Mouse (Mus musculus): Measurements from ENCODE around the gene Neu4. TPM values are rescaled to one million over a fixed set of nuclear protein-coding genes. Genes with fewer than 3 reads are reported as not detected.
"Not testable (repeated sequence)": the region's sequence is repeated elsewhere in the genome, so short reads cannot be mapped to it uniquely, and the experiment has no call there.

Gene Neu4
- polyA plus RNA-seq, 1 experiment from 2014 or later, result not detected

DNA sequence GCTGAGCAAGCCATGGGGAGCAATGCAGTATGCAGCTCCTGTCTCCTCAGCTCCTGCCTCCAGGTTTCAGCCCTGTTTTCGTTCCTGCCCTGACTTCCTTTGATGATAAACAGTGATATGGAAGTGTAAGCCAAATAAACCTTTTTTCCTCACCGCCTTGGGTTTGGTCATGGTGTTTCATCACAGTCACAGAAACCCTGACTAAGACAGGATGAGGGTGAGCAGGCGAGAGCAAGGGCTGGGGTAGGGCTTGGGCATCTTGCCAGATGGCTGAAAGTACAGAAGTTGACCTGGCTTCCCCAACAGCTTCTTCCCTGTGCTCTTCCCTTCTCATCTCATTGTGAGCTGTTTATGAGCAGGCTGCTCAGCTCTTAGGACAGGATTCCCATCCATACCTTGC is 35.7 kb downstream of the Neu4 start:
- Histone ChIP-seq H3K9me3 (replicated peaks; ENCODE audit: control insufficient read depth, low read length) (no peaks in the 10 kb centered on the region), H3K27ac (ENCODE audit: low read depth, low read length) (no peak overlapping the region), H3K4me1 (ENCODE audit: control insufficient read depth, insufficient read depth, low read length) (0 out of 2 replicates have a peak, but pooled peaks cover 7% of the 10 kb centered on the region), H3K4me2 (no peak overlapping the region), H3K4me3 (ENCODE audit: low read depth, low read length) (no peak overlapping the region), H3K9ac (ENCODE audit: low read depth, low read length) (no peak overlapping the region), H3K27me3 (ENCODE audit: control insufficient read depth, insufficient read depth, low read length) (no peaks in the 10 kb centered on the region), H3K36me3 (ENCODE audit: control insufficient read depth, insufficient read depth, low read length) (no peaks in the 10 kb centered on the region)
- WGBS (ENCODE audit: insufficient replicate concordance), result 51% methylated on average over 3 of the region's 3 CpGs
- ATAC-seq (replicated peaks; ENCODE audit: insufficient number of reproducible peaks, low FRiP score, low TSS enrichment), result no peak

DNA sequence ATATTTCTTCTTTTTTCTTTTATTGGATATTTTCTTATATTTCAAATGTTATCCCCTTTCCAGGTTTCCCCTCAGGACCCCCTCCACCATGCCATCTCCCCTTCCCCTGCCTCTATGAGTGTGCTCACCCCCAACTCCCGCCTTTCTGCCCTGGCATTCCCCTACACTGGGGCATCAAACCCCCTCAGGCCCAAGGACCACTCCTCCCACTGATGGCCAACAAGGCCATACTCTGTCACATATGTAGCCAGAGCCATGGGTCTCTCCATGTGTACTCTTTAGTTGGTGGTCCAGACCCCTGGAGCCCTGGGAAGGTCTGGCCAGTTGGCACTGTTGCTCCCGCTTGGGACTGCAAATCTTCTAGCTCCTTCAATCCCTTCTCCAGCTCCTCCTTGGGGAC is 37.1 kb downstream of the Neu4 start:
- Histone ChIP-seq H3K4me2 (no peak overlapping the region), H3K27ac (ENCODE audit: low read depth, low read length) (no peak overlapping the region), H3K27me3 (ENCODE audit: control insufficient read depth, insufficient read depth, low read length) (no peaks in the 10 kb centered on the region), H3K4me3 (ENCODE audit: low read depth, low read length) (no peak overlapping the region), H3K36me3 (ENCODE audit: control insufficient read depth, insufficient read depth, low read length) (no peaks in the 10 kb centered on the region), H3K9ac (ENCODE audit: low read depth, low read length) (no peak overlapping the region), H3K4me1 (ENCODE audit: control insufficient read depth, insufficient read depth, low read length) (0 out of 2 replicates have a peak, but pooled peaks cover 7% of the 10 kb centered on the region), H3K9me3 (replicated peaks; ENCODE audit: control insufficient read depth, low read length) (no peaks in the 10 kb centered on the region)
- 85% methylated on average over 2 of the region's 2 CpGs for WGBS (ENCODE audit: insufficient replicate concordance)
- ATAC-seq (replicated peaks; ENCODE audit: insufficient number of reproducible peaks, low FRiP score, low TSS enrichment), result no peak

DNA sequence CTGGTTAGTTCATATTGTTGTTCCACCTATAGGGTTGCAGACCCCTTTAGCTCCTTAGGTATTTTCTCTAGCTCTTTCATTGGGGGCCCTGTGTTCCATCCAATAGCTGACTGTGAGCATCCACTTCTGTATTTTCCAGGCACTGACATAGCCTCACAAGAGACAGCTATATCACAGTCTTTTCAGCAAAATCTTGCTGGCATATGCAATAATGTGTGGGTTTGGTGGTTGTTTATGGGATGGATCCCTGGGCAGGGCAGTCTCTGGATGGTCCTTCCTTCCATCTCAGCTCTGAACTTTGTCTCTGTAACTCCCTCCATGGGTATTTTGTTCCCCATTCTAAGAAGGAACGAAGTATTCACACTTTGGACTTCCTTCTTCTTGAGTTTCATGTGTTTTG is 38.0 kb downstream of the Neu4 start:
- H3K9me3 ChIP-seq (replicated peaks; ENCODE audit: control insufficient read depth, low read length); H3K27me3 ChIP-seq (ENCODE audit: control insufficient read depth, insufficient read depth, low read length); H3K4me1 ChIP-seq (ENCODE audit: control insufficient read depth, insufficient read depth, low read length); H3K27ac ChIP-seq (ENCODE audit: low read depth, low read length); H3K36me3 ChIP-seq (ENCODE audit: control insufficient read depth, insufficient read depth, low read length); H3K4me3 ChIP-seq (ENCODE audit: low read depth, low read length); ATAC-seq (replicated peaks; ENCODE audit: insufficient number of reproducible peaks, low FRiP score, low TSS enrichment); H3K4me2 ChIP-seq; H3K9ac ChIP-seq (ENCODE audit: low read depth, low read length): not testable (repeated sequence)
- 62% methylated on average over 1 of the region's 1 CpGs for WGBS (ENCODE audit: insufficient replicate concordance)

DNA sequence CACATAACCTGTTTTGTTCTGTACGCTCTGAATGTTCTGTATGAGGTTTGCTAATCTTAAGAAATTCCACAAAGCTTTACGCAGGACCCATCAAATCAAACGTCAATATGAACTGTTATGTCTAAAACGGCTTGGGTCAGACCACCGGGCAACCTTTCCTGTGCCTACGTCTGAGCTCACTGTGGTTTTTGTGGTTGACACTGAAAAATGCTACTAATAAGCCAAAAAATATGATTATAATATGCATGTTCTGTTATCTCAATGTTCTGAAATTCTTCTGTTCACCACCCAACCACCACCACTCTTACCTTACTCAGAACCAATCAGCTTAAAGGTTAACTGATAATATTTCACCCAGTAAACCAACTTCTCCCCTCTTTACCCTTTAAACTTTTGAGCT is 54.5 kb downstream of the Neu4 start:
- Histone ChIP-seq H3K4me1 (ENCODE audit: control insufficient read depth, insufficient read depth, low read length) (no peaks in the 10 kb centered on the region), H3K9ac (ENCODE audit: low read depth, low read length) (no peak overlapping the region), H3K27ac (ENCODE audit: low read depth, low read length) (no peak overlapping the region), H3K36me3 (ENCODE audit: control insufficient read depth, insufficient read depth, low read length) (no peaks in the 10 kb centered on the region), H3K9me3 (replicated peaks; ENCODE audit: control insufficient read depth, low read length) (no peaks in the 10 kb centered on the region), H3K27me3 (ENCODE audit: control insufficient read depth, insufficient read depth, low read length) (no peaks in the 10 kb centered on the region), H3K4me2 (no peak overlapping the region), H3K4me3 (ENCODE audit: low read depth, low read length) (no peak overlapping the region)
- no peak for ATAC-seq (replicated peaks; ENCODE audit: insufficient number of reproducible peaks, low FRiP score, low TSS enrichment)
- 85% methylated on average over 6 of the region's 6 CpGs for WGBS (ENCODE audit: insufficient replicate concordance)

DNA sequence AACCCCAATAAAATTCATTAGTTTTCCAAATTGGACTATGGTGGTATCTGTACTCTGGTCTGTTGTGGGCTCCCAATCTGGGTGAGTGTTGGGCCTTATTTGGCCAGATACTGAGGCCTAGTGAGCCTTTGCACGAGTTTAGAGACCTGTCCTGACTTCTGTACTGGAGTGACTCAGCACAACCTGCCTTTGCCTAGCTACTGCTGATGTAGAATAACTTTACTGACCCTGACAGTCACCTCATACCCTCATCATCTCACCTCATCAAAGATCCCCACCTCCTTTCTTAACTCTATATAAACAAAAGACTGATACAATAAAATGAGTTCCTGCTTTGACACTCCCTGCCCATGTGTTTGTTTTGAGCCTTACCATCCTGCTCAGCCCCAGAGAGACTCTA is 56.5 kb downstream of the Neu4 start:
- Histone ChIP-seq H3K27ac (ENCODE audit: low read depth, low read length) (no peak overlapping the region), H3K4me2 (no peak overlapping the region), H3K36me3 (ENCODE audit: control insufficient read depth, insufficient read depth, low read length) (no peaks in the 10 kb centered on the region), H3K4me1 (ENCODE audit: control insufficient read depth, insufficient read depth, low read length) (no peaks in the 10 kb centered on the region), H3K4me3 (ENCODE audit: low read depth, low read length) (no peak overlapping the region), H3K27me3 (ENCODE audit: control insufficient read depth, insufficient read depth, low read length) (no peaks in the 10 kb centered on the region), H3K9ac (ENCODE audit: low read depth, low read length) (no peak overlapping the region), H3K9me3 (replicated peaks; ENCODE audit: control insufficient read depth, low read length) (no peaks in the 10 kb centered on the region)
- 45% methylated on average over 1 of the region's 1 CpGs for WGBS (ENCODE audit: insufficient replicate concordance)
- ATAC-seq (replicated peaks; ENCODE audit: insufficient number of reproducible peaks, low FRiP score, low TSS enrichment), result no peak

Other genes with a start within 250 kb of the Neu4 start
- gene Dtymk, start 218.5 kb upstream of the Neu4 start, polyA plus RNA-seq (2014; fragmentation: Nextera tagmentation; extraction: Ambion mirVana), result 201 and 206 TPM in 2 replicates
- gene Ing5, start 216.5 kb upstream of the Neu4 start, polyA plus RNA-seq (2014; fragmentation: Nextera tagmentation; extraction: Ambion mirVana), result 14.4 and 15.5 TPM in 2 replicates
- gene D2hgdh, start 195.5 kb upstream of the Neu4 start, polyA plus RNA-seq (2014; fragmentation: Nextera tagmentation; extraction: Ambion mirVana), result 12.0 and 12.9 TPM in 2 replicates
- gene Gal3st2, start 159.1 kb upstream of the Neu4 start, polyA plus RNA-seq (2014; fragmentation: Nextera tagmentation; extraction: Ambion mirVana), result 0.17 TPM in 1 of 2 replicates, not detected in the other
- not detected in 2 replicates for gene Gal3st2b, start 102.1 kb upstream of the Neu4 start, polyA plus RNA-seq (2014; fragmentation: Nextera tagmentation; extraction: Ambion mirVana)
- gene Gal3st2c, start 29.9 kb upstream of the Neu4 start, polyA plus RNA-seq (2014; fragmentation: Nextera tagmentation; extraction: Ambion mirVana), result not detected in 2 replicates
- gene Pdcd1, start 32.1 kb downstream of the Neu4 start, polyA plus RNA-seq (2014; fragmentation: Nextera tagmentation; extraction: Ambion mirVana), result 0.10 and 0.14 TPM in 2 replicates

Measured in heart, embryonic 11.5 days (tissue).